Mouse (Mus musculus) megakaryocyte-erythroid progenitor cell, adult 5-6 weeks (primary cell): ENCODE data around the gene Pycr1. TPM values are rescaled to one million over a fixed set of nuclear protein-coding genes. Genes with fewer than 3 reads are reported as not detected.

Experiments used
- ATAC-seq: replicated peaks from 2 replicates; pipeline ENCODE4 v1.8.0; 2016; ENCODE audit warnings: mild to moderate bottlenecking, inconsistent platforms; ENCODE audit not compliant: severe bottlenecking, poor library complexity, low FRiP score, low TSS enrichment
- total RNA-seq, 2 experiments: library from RNA; stranded (forward) in 1 of 2; stranded (reverse) in 1 of 2; fragments of 200-1000, 215-1000 nt in 1 of 2; fragments of >200 nt in 1 of 2; fragmentation: Nextera tagmentation in 1 of 2; gene quantifications; 2 replicates each; pipeline ENCODE4 v1.2.3; 2014 to 2017

Gene Pycr1
- total RNA-seq, 2 experiments from 2014 or later: 0.13 TPM; not detected in 1

GRCm38 (mm10) chr11:120659509-120660300 is 16.1 kb upstream of the Pycr1 start:
- no peak for ATAC-seq

- ATAC-seq: peak; percentile 68
Observed at GRCm38 (mm10) chr11:120658876-120659410, 15.4 kb upstream of the Pycr1 start.

- no peak for ATAC-seq
Observed at GRCm38 (mm10) chr11:120657301-120657700, 13.7 kb upstream of the Pycr1 start.

GRCm38 (mm10) chr11:120654741-120655140 is 11.2 kb upstream of the Pycr1 start:
- ATAC-seq: no peak

GRCm38 (mm10) chr11:120651872-120652271 is 8.3 kb upstream of the Pycr1 start:
- no peak for ATAC-seq

- ATAC-seq: no peak
Observed at GRCm38 (mm10) chr11:120648001-120648476, 4.5 kb upstream of the Pycr1 start, which contains the start of gene Myadml2. Gene Myadml2 (minus strand): TSS chr11:120648158.

GRCm38 (mm10) chr11:120647047-120647830 is 3.7 kb upstream of the Pycr1 start:
- no peak for ATAC-seq

GRCm38 (mm10) chr11:120642939-120643600 is 499 bp downstream of the Pycr1 start:
- ATAC-seq: peak; percentile 48

GRCm38 (mm10) chr11:120641869-120642268 is 1.7 kb downstream of the Pycr1 start:
- no peak for ATAC-seq

GRCm38 (mm10) chr11:120641255-120641654 is 2.3 kb downstream of the Pycr1 start:
- no peak for ATAC-seq

GRCm38 (mm10) chr11:120634810-120635209 is 8.8 kb downstream of the Pycr1 start:
- no peak for ATAC-seq

- peak; percentile 52 for ATAC-seq
Observed at GRCm38 (mm10) chr11:120633520-120634343, 9.8 kb downstream of the Pycr1 start, which contains the start of gene Mafg. Gene Mafg (minus strand): TSS chr11:120633600.

- ATAC-seq: peak; percentile 36
Observed at GRCm38 (mm10) chr11:120632559-120633519, 10.7 kb downstream of the Pycr1 start.

GRCm38 (mm10) chr11:120631726-120632448 is 11.7 kb downstream of the Pycr1 start:
- no peak for ATAC-seq

GRCm38 (mm10) chr11:120630881-120631725 is 12.5 kb downstream of the Pycr1 start:
- no peak for ATAC-seq

- no peak for ATAC-seq
Observed at GRCm38 (mm10) chr11:120630401-120630871, 13.1 kb downstream of the Pycr1 start.
